ENCODE assay signal across 28 mouse cellular contexts in the genomic region with DNA sequence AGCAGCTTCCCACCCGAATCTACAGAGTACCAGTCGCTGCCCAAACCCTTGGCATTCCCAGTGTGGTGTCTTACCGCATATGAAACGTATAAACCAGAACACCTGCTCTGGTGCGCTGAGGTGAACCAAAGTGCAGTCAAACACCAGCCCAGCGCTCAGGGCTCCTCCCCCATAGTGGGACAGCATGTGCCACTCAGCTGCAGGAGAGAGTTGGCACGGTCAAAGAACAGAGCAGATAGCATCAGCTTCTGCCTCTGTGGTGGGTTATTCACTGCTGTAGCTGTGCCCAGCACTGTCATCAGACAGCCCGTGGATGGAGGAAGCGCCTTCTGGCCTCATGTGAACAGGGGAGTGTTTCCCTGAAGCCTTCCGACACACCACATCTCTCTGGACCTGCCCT.
A peak's percentile ranks its signal among the peaks of the same experiment; 100 is the strongest.
DNase-seq lines count a peak whose midpoint lies in the region; ATAC-seq and TF ChIP-seq lines count a peak whose summit lies in the region.
"Had no signal": no experiment of that assay in that cellular context is flagged by ENCODE, and none has a peak within 500 bp of the region (broad histone marks: within the 10 kb centered on the region; RNA-seq: fewer than 3 reads in every experiment).

No protein-coding gene starts in this region.

- no peak overlapping the region for H3K9ac ChIP-seq in heart, embryonic 16.5 days (ENCODE audit: low read length)
- H3K9ac ChIP-seq: embryonic facial prominence, embryonic 13.5 days; forebrain, embryonic 15.5 days; hindbrain, embryonic 15.5 days; liver, embryonic 14.5 days; midbrain, embryonic 12.5 days; neural tube, embryonic 13.5 days had no signal

- no peak overlapping the region for H3K4me2 ChIP-seq in heart, embryonic 16.5 days (ENCODE audit: low read depth, low read length)
- H3K4me2 ChIP-seq: embryonic facial prominence, embryonic 13.5 days; forebrain, embryonic 15.5 days; hindbrain, embryonic 15.5 days; midbrain, embryonic 12.5 days; neural tube, embryonic 13.5 days had no signal

- H3K27me3 ChIP-seq in heart, embryonic 16.5 days (ENCODE audit: control insufficient read depth, insufficient read depth, low read length) = no peaks in the 10 kb centered on the region
- H3K27me3 ChIP-seq: embryonic facial prominence, embryonic 13.5 days; forebrain, embryonic 15.5 days; hindbrain, embryonic 15.5 days; midbrain, embryonic 12.5 days; neural tube, embryonic 13.5 days had no signal

- no peak for TF ChIP-seq CTCF in layer of hippocampus, adult 2 months (conservative IDR thresholded peaks at IDR 0.05)

- H3K36me3 ChIP-seq in heart, embryonic 16.5 days (ENCODE audit: control insufficient read depth, insufficient read depth) = no peaks in the 10 kb centered on the region
- H3K36me3 ChIP-seq: embryonic facial prominence, embryonic 13.5 days; forebrain, embryonic 10.5 days; forebrain, embryonic 15.5 days; G1E; hindbrain, embryonic 15.5 days; midbrain, embryonic 12.5 days; neural tube, embryonic 13.5 days had no signal

- peaks cover 2% of the 10 kb centered on the region; the same call in 1 of the 2 replicates for H3K4me1 ChIP-seq in heart, embryonic 16.5 days (ENCODE audit: control insufficient read depth, insufficient read depth, low read length)
- H3K4me1 ChIP-seq: embryonic facial prominence, embryonic 13.5 days; forebrain, embryonic 15.5 days; hindbrain, embryonic 15.5 days had no signal

- peak; percentile 65 for ATAC-seq in heart, embryonic 16.5 days (replicated peaks; ENCODE audit: extremely low read depth, insufficient read depth, low FRiP score)
- peak; percentile 88 for ATAC-seq in common myeloid progenitor, adult 5-6 weeks (replicated peaks; ENCODE audit: low read depth, poor library complexity, severe bottlenecking)
- ATAC-seq: forebrain, embryonic 15.5 days had no signal

- H3K27ac ChIP-seq in heart, embryonic 16.5 days (ENCODE audit: low read length) = no peak overlapping the region
- H3K27ac ChIP-seq in layer of hippocampus, adult 2 months = no peak overlapping the region
- H3K27ac ChIP-seq: embryonic facial prominence, embryonic 13.5 days; forebrain, embryonic 10.5 days; forebrain, embryonic 15.5 days; hindbrain, embryonic 15.5 days; kidney, postnatal 0 days; liver, embryonic 14.5 days; macrophage; midbrain, embryonic 12.5 days; neural tube, embryonic 13.5 days had no signal

- H3K9me3 ChIP-seq in heart, embryonic 16.5 days (replicated peaks; ENCODE audit: control insufficient read depth, low read length) = no peaks in the 10 kb centered on the region
- H3K9me3 ChIP-seq: embryonic facial prominence, embryonic 13.5 days; forebrain, embryonic 10.5 days; forebrain, embryonic 15.5 days; hindbrain, embryonic 15.5 days; midbrain, embryonic 12.5 days; neural tube, embryonic 13.5 days had no signal

- 80% methylated on average over 10 of the region's 10 CpGs for WGBS in heart, embryonic 16.5 days

- no peak for DNase-seq in heart, postnatal 4 days
- peak; percentile 42 for DNase-seq in naive thymus-derived CD4-positive, alpha-beta T cell, adult 2 months (ENCODE audit: low read depth)
- DNase-seq in thymus, postnatal 14 days = peak; percentile 67
- no peak for DNase-seq in layer of hippocampus, adult 2 months (ENCODE audit: low spot score in 2 of 2)
- no peak for DNase-seq in urinary bladder, postnatal 36 days (ENCODE audit: low spot score in 2 of 2)
- no peak for DNase-seq in spleen, adult 18-20 months
- DNase-seq: adrenal gland, postnatal 10 days; cerebellum, adult 11 months; cerebellum, adult 9-10 months; kidney, adult 8-10 months; kidney, postnatal 4 days; layer of hippocampus, postnatal 36 days; left cerebral cortex, postnatal 4 days; lung, adult 2 months; lung, postnatal 10 days had no signal

- H3K4me3 ChIP-seq in heart, embryonic 16.5 days (ENCODE audit: low read length) = no peak overlapping the region
- H3K4me3 ChIP-seq in layer of hippocampus, adult 2 months = no peak overlapping the region
- H3K4me3 ChIP-seq: embryonic facial prominence, embryonic 13.5 days; forebrain, embryonic 10.5 days; forebrain, embryonic 15.5 days; hindbrain, embryonic 15.5 days; midbrain, embryonic 12.5 days; myocyte; neural tube, embryonic 13.5 days had no signal

Comparison
In these comparisons a context has a peak if more than half of its experiments do, and no peak if none do; other contexts are left out.
1. DNase-seq: peak in naive thymus-derived CD4-positive, alpha-beta T cell, adult 2 months (single experiment) and thymus, postnatal 14 days (single experiment); none in heart, postnatal 4 days (single experiment), layer of hippocampus, adult 2 months (0 of 2), urinary bladder, postnatal 36 days (0 of 2) and spleen, adult 18-20 months (0 of 2).